Mouse (Mus musculus) testis, adult 2 months (tissue): ENCODE measurements around the gene Tuba1c. TPM values are rescaled to one million over a fixed set of nuclear protein-coding genes. Genes with fewer than 3 reads are reported as not detected.

ENCODE experiments used
- H3K27ac ChIP-seq: fragments of 200-500 bp; 2 replicates; pipeline ENCODE4 v1.5.1; 2012; ENCODE audit warnings: low read depth, low read length; ENCODE audit not compliant: control insufficient read depth, insufficient read depth
- H3K27me3 ChIP-seq: fragments of 200-500 bp; 2 replicates; pipeline ENCODE4 v1.6.1; 2012; ENCODE audit warnings: mild to moderate bottlenecking, low read length, moderate library complexity; ENCODE audit not compliant: control insufficient read depth, insufficient read depth
- H3K36me3 ChIP-seq: fragments of 200-500 bp; 2 replicates; pipeline ENCODE4 v1.6.1; 2012; ENCODE audit warnings: mild to moderate bottlenecking, low read length; ENCODE audit not compliant: control insufficient read depth, insufficient read depth
- H3K4me1 ChIP-seq: fragments of 200-500 bp; 2 replicates; pipeline ENCODE4 v1.6.1; 2012; ENCODE audit warnings: low read length; ENCODE audit not compliant: control insufficient read depth, insufficient read depth
- H3K4me3 ChIP-seq: fragments of 200-500 bp; 2 replicates; pipeline ENCODE4 v1.5.1; 2012; ENCODE audit warnings: low read depth, mild to moderate bottlenecking, low read length, moderate library complexity, mixed read lengths; ENCODE audit not compliant: control insufficient read depth
- CTCF ChIP-seq: fragments of 200-500 bp; IDR thresholded peaks from 2 replicates; pipeline ENCODE4 v1.5.1; 2012; ENCODE audit warnings: low read depth, mild to moderate bottlenecking, inconsistent platforms, low read length, moderate library complexity; ENCODE audit not compliant: control insufficient read depth, insufficient read depth, insufficient replicate concordance
- POLR2A ChIP-seq: fragments of 200-500 bp; IDR thresholded peaks from 2 replicates; pipeline ENCODE4 v1.6.1; 2012; ENCODE audit warnings: low read depth, mild to moderate bottlenecking, inconsistent platforms, low read length, moderate library complexity; ENCODE audit not compliant: control insufficient read depth
- polyA plus RNA-seq: library from polyadenylated mRNA; depleted of rRNA; stranded (reverse); fragments of >200 nt; gene quantifications from 2 replicates; pipeline ENCODE4 v1.2.3, GENCODE M21; 2012

The Tuba1c gene
- polyA plus RNA-seq, 1 experiment, result 227 TPM

GRCm38 (mm10) chr15:98991540-98992050, 38.1 kb upstream of the Tuba1c start:
- Histone ChIP-seq H3K4me1 (peaks cover 31% of the 10 kb centered on the region), H3K27me3 (no peaks in the 10 kb centered on the region), H3K27ac (peak overlapping the region; percentile 85), H3K36me3 (no peaks in the 10 kb centered on the region), H3K4me3 (no peak overlapping the region)
- TF ChIP-seq CTCF (no peak), POLR2A (no peak)

GRCm38 (mm10) chr15:98992086-98992912, 37.4 kb upstream of the Tuba1c start:
- Histone ChIP-seq H3K27ac (peak overlapping the region; percentile 85), H3K4me3 (no peak overlapping the region), H3K36me3 (no peaks in the 10 kb centered on the region), H3K27me3 (no peaks in the 10 kb centered on the region), H3K4me1 (peaks cover 29% of the 10 kb centered on the region)
- TF ChIP-seq CTCF, result no peak
- no peak for TF ChIP-seq POLR2A

GRCm38 (mm10) chr15:98993093-98993793, 36.4 kb upstream of the Tuba1c start:
- peak overlapping the region; percentile 89 for H3K27ac ChIP-seq
- H3K4me3 ChIP-seq, result peak overlapping the region; percentile 79
- peaks cover 29% of the 10 kb centered on the region for H3K4me1 ChIP-seq
- TF ChIP-seq POLR2A (0 out of 2 replicates have a peak, but pooled peaks have one; percentile 41), CTCF (peak; percentile 98)
- no peaks in the 10 kb centered on the region for H3K27me3 ChIP-seq
- no peaks in the 10 kb centered on the region for H3K36me3 ChIP-seq

- Histone ChIP-seq H3K4me3 (no peak overlapping the region), H3K27me3 (no peaks in the 10 kb centered on the region), H3K4me1 (peaks cover 26% of the 10 kb centered on the region), H3K36me3 (no peaks in the 10 kb centered on the region), H3K27ac (no peak overlapping the region)
- TF ChIP-seq CTCF, result peak; percentile 84
- TF ChIP-seq POLR2A, result no peak
Measured at GRCm38 (mm10) chr15:98993865-98994264, 35.8 kb upstream of the Tuba1c start.

GRCm38 (mm10) chr15:98994957-98995520, 34.7 kb upstream of the Tuba1c start:
- Histone ChIP-seq H3K36me3 (no peaks in the 10 kb centered on the region), H3K27ac (peak overlapping the region; percentile 46; the same call in 1 of the 2 replicates), H3K27me3 (no peaks in the 10 kb centered on the region), H3K4me3 (no peak overlapping the region), H3K4me1 (peaks cover 22% of the 10 kb centered on the region)
- TF ChIP-seq CTCF, result no peak
- no peak for TF ChIP-seq POLR2A

- Histone ChIP-seq H3K27ac (no peak overlapping the region; the same call in 1 of the 2 replicates), H3K4me3 (no peak overlapping the region)
- TF ChIP-seq POLR2A (no peak), CTCF (no peak)
Measured at GRCm38 (mm10) chr15:98996840-98997239, 32.9 kb upstream of the Tuba1c start.

More at GRCm38 (mm10) chr15:98996840-98997239, 32.9 kb upstream of the Tuba1c start:
- Histone ChIP-seq H3K27me3 (no peaks in the 10 kb centered on the region), H3K4me1 (peaks cover 20% of the 10 kb centered on the region), H3K36me3 (no peaks in the 10 kb centered on the region)
